Mouse (Mus musculus) brain, embryonic 14.5 days (tissue): Measurements from ENCODE around the gene Gm17087.

Experiments
- CTCF ChIP-seq: fragments of 200-500 bp; IDR thresholded peaks from 2 replicates; pipeline ENCODE4 v1.5.1; 2012; ENCODE audit warnings: inconsistent platforms, mild to moderate bottlenecking, moderate library complexity, borderline replicate concordance; ENCODE audit not compliant: insufficient read depth, insufficient read length; ENCODE audit errors: extremely low read depth
- POLR2A ChIP-seq: fragments of 200-500 bp; IDR thresholded peaks from 2 replicates; pipeline ENCODE4 v1.6.1; 2012; ENCODE audit warnings: mild to moderate bottlenecking, inconsistent platforms, borderline replicate concordance; ENCODE audit not compliant: poor library complexity, insufficient read depth, insufficient read length, severe bottlenecking; ENCODE audit errors: extremely low read depth

GRCm38 (mm10) chr17:8548733-8549132, 18.0 kb downstream of the Gm17087 start:
- TF ChIP-seq CTCF (no peak), POLR2A (no peak)
